Mouse (Mus musculus) CD4-positive helper T cell, adult 2 months (primary cell): ENCODE data around the gene Kirrel3.

Experiments used
- DNase-seq: peaks from one replicate; pipeline ENCODE4 v3.0.0-alpha.2; 2012; ENCODE audit warnings: low read depth, missing footprints, low spot score

Gene Kirrel3

DNA sequence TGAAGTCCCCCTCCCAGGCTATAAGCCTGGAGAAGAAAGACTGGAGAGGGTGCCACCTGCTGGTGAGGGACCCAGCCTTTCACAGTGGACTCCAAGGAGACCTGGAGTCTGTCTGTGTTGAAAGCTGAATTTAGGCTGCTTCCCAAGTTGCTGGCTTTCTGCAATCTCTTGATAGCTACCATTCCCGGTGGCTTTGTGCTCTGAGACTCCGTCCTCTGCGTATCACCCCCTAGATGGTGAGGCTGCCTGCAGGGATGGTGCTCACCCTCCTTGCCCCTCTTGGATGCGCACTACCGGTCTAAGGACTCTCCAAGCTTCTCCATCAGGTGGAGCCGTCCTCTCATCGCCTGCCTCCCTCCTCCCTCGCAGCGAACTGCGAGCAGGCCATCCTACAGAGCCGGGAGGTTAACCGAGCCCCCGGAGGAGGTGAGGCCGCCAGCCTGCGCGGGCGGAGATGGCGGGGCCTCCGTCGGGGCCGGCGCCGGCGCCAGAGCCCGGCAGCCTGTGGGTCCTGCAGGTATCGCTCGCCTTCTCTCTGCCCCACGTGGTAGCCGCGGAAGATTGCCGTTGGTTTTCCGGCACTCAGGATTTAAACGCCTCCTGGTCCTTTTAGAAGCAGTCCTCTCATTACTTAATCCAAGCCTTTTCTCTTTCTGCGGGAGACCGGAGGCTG is at the start of gene Kirrel3:
Gene Kirrel3 (plus strand): TSS at position 136 of the 673 bp plus-strand sequence.
- DNase-seq, result no peak

DNA sequence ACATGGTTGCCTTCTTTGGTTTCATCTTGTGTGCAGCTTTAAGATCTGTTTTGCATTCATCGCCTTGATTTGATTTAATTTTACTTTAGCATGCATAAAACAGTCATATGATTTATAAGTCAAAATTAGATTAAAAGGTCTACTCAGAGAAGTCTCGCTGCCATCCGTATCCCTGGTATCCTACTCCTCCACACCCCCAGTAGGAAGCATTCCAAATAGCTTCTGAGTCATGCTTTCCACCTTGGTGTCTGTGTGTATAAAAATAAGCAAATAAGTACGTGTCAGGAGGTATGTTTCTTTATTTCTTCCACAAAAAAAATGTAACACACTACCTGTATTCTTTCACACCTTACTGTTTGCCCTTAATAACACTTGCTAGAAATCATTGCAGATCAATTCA is 45.0 kb upstream of the Kirrel3 start:
- DNase-seq, result no peak

DNA sequence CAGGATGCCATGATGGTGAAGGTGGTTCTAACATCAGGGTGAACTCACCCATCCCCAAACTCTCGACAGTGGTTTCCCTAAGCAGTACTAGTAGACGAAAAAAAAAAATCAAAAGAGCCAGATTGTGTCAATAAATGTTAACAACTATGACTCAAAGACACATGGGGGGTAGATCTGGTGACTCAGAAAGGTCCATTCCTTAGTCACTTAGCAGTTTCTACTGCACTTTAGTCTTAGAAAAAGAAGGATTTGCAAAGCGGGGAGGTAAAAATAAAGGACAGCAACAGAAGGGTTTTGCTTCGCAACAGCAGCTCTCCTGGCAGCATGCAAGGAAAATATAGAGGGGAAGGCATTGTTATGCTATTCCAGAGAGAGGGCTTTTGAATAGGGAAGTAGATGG is 41.7 kb upstream of the Kirrel3 start:
- no peak for DNase-seq

DNA sequence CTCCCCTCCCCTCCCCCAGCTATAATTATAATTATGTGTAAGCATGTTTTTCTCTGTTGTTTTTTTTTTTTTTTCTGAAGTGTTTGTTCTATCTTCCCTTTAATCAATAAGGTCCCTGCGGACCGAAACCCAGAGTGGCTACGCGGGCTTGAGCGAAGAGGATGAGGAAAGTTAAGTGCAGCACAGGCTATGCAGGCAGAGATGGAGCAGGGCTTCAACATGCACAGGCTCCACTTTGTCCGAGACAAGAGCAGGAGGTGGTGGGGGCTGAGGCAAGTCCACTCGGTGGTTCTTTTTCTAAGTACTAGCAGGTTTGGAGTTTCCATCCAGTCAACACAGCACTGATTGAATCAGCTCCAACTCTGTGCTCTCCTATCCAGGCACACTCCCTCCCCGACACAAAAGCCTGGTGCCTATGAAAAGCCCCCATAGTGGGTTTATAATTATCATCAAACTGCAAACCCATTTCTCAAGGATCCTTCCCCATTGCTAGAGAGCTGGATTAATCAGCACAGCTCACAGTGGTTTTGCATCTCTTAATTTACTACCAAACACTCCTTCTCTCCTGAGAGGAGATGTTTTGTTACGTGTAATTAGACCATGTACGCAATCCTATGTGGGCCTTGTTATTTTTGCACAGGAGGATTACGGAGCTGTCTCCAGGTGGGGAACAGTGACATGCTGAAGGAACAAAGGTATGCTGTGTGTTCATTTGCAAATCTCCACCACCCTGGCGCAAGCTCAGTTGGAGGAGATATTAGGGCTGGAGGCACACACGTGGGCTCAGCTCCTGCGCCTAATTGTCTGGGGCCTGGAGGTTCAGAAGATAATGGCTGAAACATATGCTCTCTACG is 39.0 kb upstream of the Kirrel3 start:
- no peak for DNase-seq

DNA sequence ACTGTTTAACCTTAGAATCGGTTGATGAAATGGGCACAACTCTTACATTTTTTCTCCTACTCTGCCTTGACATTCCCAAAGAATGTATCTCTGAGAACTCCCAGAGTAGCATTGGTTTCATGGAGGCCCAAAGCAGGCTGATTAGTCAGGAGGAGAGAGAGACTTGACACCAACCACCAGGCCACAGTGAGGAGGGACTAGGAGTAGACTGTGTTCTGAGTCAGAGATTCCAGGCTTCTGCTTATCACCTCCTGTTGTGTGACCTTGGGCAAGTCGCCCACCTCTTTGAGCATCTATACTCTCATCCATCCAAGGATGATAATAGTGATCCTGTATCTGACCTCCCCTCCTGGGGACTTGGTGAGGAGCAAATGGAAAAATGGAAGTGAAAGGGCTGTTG is 38.0 kb upstream of the Kirrel3 start:
- no peak for DNase-seq

DNA sequence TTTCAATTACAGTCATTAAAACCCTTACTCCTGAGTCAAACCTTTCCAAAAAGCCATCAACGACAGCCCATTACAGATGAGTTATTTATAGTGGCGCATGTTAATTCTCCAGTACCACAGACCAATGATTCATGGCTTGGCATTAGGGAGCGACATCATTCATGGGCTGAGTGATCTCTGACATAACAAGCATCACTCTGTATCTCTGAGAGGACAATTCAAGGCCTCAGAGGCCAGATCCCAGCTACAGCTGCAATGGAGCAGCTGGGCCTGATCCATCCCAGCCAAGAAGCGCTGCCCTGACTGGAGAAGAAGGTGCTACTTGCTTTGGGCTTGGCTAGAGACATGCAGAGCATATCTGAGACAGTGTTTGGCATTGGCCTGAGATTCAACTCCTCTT is 37.2 kb upstream of the Kirrel3 start:
- DNase-seq, result no peak

DNA sequence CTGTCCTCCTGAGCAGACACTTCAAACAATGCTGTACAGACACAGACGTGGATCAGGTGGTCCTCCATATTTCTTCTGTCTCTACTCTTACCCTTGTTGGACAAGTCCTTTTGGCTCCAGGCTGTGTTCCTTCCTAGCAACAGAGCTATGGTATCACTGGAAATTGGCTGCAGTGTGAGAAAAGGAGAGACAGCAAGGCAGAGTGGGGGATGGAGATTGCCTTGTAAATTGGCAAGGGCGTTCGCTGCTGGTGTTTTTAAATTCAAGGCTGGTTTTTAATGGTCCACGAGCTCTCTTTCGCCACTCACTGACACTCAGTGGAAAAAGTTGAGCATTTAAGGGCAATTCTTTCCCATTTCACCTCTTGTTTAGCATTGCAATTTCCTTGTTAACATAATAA is 27.5 kb upstream of the Kirrel3 start:
- no peak for DNase-seq

DNA sequence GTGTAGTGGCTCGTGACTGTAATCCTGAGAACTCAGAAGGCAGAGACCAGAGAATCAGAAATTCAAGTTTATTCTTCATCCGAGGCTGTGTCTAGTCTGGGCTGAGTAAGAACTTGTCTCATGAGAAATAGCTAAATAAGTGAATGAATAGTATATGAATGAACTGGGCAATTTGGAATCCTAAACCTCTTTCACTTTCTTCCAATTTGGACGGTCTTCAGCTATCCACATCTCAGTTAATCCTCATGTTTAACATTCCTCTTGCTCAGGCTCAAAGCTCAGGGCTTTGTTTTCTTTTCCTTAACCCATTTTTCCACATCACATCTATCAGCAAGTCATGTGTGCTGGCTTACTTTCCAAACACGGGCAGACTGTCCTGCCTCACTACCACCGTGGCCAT is 25.7 kb upstream of the Kirrel3 start:
- DNase-seq, result no peak

DNA sequence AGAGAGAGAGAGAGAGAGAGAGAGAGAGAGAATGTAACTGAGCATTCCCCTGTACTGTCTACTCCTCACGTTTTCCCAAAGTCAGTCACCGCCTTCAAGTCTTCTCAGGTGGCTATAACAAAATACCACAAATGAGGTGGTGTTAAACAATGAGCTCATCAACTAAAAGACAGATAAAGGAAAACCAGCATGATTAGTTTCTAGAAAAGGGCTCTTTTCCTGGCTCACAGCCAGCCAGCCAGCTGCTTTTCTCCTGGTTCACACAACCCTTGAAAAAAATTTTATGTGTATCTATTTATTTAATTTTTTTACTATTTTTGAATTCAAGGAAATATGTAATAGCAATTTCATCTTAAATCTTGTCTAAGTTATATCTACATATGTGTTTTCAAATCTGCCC is 22.0 kb upstream of the Kirrel3 start:
- DNase-seq, result no peak

DNA sequence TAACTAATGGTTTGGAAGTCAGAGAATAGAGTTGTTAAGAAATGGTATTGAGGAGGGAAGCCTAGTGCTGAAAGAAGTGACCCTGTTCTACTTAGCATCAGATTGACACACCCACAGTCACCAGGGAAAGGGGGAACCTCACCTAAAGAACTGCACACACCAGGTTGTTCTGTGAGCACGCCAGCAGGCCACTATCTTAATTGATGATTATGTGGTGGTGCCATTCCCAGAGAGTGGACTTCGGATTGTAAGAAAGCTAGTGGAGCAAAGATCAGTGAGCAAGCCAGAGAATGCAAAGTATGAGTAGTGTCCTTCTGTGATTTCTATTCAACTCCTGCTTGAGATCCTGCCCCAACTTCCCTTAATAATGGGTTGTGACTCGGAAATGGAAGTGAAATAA is 19.6 kb upstream of the Kirrel3 start:
- DNase-seq, result no peak

DNA sequence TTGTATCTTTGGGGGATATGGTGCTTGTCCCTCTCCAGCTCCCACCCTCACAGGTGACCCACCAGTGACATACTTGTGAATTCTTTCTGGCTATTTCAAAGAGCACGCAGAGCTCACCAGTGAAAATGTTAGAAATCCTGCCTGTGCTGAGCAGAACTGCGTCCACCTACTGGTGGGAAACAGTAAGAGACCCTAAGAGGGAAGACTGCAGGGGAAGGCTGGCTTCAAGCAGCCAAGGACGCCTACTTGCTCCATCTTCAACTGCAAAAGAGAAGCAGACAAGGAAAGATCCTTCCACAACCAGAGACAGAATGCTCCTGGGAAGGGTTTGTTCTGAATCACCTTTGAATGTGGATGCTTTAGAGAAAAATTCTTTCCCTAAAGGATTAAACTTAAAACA is 16.5 kb upstream of the Kirrel3 start:
- DNase-seq, result no peak

DNA sequence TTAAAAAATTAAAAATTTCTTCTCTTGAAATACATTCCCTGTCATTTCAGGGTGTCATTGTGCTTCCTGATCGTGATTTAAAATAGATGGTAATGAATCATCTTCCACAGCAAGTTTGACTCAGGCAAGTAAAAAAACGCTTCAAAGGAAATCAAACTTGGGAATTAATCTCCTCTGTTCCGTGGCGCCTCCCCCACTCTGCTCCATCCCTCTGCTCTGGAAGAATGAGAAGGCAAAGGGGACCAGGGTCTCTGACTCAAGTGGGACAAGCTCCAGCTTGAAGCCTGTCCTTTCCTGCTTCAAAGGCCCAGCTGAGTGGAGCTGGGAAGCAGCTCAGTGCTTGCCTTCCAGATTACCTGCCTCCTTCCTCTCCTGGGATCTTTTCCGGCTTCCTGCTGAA is 9.5 kb upstream of the Kirrel3 start:
- no peak for DNase-seq

DNA sequence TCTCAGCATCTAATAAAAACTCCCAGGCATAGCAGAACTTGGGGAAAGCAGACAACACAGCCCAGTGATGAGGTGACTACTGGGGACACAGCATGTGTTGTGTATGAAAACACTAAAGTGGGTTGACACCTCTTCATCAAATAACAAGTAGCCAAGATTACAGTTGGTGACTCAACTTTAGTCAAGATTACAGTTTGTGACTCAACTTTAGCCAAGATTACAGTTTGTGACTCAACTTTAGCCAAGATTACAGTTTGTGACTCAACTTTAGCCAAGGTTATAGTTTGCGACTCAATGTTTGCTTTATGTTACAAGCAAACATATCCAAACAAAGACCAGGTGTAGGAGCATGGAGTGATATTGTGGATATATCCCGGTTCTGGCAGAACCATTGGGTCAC is 7.2 kb upstream of the Kirrel3 start:
- no peak for DNase-seq

DNA sequence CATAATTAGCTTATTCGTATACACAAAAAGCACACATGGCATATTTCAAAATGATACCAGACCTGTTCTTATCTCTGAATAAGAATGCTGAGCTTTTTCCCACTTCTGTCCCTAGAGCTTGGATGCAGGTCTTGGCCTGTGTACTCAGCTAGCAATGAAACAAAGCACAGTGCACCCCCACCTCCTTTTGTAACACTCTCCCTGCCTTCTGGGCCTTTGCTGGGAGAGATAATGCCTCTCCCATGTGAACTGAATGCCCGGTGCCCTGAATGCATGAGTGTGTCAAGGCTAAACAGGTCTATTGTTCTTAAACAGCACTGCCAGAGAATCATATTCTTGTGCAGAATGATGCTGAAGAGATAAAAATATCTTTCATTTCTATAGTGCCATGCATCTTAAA is 2.5 kb upstream of the Kirrel3 start:
- no peak for DNase-seq

DNA sequence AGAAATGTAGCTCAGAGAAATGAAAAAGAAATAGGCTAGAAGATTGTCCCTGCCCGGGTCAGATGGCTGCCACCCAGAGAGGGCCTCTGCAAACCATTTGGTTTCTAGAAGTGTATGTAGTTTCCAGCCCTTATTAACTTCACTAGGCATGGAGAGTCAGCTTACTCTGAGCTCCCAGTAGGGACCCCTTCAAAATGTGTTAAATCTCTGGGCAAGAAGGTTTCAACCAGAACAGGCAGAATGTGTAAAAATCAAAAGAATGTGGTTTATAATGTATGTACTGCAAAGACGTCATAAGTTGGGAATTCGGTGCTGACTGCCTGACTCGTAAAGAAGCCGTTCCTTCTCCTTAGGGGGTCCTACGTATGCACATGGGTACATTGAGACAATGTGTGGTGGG is 1.0 kb upstream of the Kirrel3 start:
- DNase-seq, result no peak

DNA sequence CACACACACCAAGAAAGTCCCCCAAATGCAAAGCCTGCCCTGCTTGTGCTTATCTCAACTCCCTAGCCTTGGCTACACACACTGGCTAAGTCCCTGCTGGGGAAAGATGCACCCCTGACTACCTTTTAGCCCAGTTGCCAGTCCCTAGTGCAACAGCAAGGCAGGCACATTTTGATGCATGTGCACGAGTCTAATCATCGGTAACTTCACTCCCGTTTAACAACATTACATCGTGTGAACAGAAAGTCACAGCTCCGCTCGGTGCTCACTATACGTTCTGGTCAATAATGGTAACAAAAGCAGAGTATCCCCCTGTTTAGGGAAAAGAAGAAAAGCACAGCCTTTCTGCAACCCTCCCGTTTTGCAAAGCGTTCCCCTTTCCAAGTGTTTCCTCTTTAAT is 2.6 kb downstream of the Kirrel3 start:
- no peak for DNase-seq

DNA sequence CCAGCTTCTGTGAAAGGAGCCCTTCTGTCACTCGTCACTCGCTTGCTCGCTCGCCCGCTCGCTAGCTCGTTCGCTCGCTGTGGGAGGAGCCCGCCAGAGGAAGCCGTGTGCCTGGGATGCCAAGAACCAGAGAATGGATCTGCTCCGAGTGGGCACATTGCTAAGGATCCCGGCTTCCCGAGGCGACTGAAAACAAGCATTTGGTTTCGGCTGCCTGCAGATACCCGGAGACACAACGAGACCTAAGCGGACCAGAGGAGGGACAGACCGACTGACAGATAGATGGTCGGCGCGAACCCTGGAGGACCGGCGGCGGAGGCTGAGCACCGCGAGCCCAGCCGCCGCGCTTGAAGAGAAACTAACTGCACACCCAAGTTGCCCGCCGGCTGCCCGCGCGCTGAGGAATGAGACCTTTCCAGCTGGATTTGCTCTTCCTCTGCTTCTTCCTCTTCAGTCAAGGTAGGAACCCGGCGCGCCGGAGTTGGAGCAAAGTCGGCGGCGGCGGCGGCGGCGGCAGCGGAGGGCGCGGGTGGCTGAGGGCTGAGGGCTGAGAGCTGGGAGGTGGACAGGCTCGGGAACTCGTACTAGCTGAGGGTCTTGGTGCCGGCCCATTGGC is 3.1 kb downstream of the Kirrel3 start:
- DNase-seq, result no peak

DNA sequence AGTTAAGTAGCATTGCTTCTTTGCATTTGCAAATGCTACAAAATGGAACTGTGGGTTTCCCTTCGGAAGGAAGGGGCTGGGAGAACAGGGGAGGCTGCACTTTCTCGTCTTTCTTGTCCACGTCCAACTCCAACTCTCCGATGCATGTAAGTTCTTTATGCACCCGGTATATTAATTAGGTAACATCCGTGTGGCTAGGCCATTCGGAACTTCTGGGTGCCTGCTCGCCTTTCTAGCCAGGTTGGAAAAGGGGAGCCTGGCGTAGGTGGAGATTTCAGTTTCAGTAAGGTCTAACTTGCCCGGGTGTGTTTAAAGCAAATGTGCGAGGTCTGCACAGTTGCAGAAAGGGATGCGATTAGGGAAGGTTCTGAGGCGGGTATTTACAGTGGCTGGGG is 3.6 kb downstream of the Kirrel3 start:
- no peak for DNase-seq

DNA sequence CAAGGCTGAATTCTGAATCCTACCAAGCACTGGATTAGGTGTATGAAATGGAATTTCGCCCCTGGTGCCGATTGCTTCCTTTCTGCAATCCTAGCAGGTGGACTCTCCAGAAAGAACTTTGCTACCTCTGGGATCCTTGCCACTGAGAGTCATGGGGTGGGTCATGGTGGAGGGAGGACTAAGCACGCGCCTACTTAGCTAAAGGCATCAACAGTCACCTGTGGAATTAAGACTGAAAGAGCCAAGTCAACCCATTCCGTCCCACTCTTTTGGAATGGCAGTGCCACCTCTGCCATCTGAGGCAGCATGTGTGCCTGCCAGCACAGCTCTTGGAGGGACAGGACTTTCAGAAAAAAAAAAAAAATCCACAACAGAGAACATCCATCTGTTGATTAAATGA is 4.1 kb downstream of the Kirrel3 start:
- no peak for DNase-seq

DNA sequence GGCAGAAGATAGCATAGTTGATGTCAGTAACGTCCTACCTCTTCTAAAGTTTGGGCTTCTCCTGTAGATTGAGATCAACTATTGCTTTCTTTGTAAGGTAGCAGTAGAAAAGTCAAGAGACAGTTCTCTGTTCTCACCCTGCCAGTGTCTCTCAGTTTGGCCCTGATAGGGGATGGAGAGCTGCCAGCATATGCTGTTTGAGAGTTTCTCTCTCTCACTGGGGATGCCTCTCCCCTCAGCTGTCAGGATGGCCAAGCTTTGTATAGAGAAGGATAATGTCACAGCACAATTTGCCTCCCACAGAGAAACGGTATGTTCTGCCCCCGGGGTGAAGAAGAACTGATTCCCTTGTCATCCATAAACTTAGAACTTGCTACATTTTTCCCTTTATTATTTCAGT is 6.4 kb downstream of the Kirrel3 start:
- DNase-seq, result no peak

DNA sequence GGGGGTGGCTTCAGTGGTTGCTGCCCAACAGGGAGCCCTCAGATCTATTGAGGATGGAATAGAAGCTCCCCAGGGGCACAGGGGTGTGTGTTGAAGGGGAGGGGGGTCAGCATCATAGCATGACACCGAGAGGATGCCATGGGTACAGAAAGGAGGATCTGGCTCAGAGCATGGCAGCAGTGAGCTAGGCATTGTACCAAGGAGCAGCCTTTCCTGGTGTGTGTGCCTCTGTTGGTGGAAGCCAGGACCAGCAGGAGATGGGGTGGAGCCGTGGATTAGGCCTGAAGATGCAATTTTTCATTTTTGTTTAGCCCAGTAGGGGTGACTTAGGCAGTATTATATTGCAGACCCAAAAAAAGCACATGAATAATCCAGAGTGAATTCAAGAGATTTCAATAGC is 7.9 kb downstream of the Kirrel3 start:
- no peak for DNase-seq

DNA sequence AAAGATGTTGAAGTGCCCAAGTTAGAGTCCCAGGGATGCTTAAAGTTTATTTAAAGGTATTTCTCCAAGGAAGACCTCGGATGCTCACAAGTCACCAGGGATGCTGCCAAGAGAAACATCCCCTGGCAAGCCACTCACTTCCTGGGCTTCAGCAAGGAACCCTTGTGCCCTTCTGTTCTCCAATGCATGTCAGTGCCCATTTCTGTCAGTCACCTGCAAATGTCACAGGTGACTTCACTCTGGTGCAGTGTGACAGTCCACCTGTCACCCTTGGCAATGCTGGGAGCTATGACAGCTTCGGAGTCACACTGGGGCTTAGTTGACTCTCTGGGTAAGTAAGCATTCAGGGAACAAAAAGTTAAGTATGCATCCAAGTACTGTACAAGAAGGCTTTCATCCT is 12.4 kb downstream of the Kirrel3 start:
- no peak for DNase-seq

DNA sequence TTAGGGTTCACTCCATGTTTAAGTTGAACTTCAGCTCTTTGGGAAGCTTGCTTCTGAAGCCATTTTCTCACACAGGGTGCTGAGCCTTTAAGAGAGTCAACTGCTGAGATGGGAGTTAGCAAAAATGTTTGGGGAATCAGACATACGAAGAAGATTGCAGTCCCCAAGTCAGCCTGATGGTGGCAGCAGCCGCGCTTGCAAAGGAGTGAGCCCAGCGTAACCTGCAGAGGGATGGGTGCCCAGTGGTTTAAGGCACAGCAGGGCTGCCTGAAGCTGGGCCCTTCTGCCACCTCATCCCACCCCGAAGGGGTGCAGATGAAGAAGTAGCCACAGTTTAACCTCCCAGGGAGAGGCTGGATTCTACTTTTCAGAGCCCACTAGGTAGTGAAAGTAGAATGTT is 13.0 kb downstream of the Kirrel3 start:
- DNase-seq, result peak; percentile 13
